ENCODE assay signal across 12 mouse cellular contexts in the genomic region with DNA sequence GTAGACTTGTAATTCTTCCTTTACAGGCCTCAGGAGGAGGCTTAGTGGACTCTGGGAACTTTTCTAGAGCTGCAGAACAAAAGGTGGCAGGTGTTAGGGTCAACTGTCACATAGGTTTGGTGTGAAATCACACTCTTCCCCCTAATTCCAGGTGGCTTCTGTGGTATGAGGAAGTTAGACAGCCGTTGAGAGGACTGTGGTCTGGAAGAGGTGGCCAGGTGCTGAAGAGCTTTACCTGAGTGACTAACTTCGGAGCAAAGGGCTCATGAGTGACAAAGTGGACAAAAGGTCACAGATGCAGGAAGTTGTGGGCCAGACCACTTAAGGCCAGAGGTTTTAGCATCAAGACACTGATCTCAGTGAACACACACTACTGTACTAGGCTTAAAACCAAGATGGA.
"Had no signal": no experiment of that assay in that cellular context is flagged by ENCODE, and none has a peak within 500 bp of the region (broad histone marks: within the 10 kb centered on the region; RNA-seq: fewer than 3 reads in every experiment).

No protein-coding gene starts in this region.

- H3K27me3 ChIP-seq: hindbrain, embryonic 15.5 days; liver, embryonic 12.5 days; stomach, embryonic 15.5 days had no signal

- H3K4me2 ChIP-seq: hindbrain, embryonic 15.5 days; liver, embryonic 12.5 days; midbrain, embryonic 13.5 days; stomach, embryonic 15.5 days had no signal

- ATAC-seq: intestine, postnatal 0 days; liver, embryonic 12.5 days; midbrain, embryonic 13.5 days had no signal

- H3K9me3 ChIP-seq: hindbrain, embryonic 15.5 days; limb, embryonic 10.5 days; liver, embryonic 12.5 days; midbrain, embryonic 13.5 days; stomach, embryonic 15.5 days had no signal

- H3K9ac ChIP-seq: hindbrain, embryonic 15.5 days; liver, embryonic 12.5 days; midbrain, embryonic 13.5 days; stomach, embryonic 15.5 days had no signal

- H3K27ac ChIP-seq: hindbrain, embryonic 15.5 days; layer of hippocampus, adult 2 months; left cerebral cortex, adult 2 months; limb, embryonic 10.5 days; liver, embryonic 12.5 days; midbrain, embryonic 13.5 days; stomach, embryonic 15.5 days had no signal

- DNase-seq: kidney, postnatal 10 days; right cerebral cortex, postnatal 25 days; spleen, adult 18-20 months; thymus, postnatal 36 days had no signal

- H3K4me1 ChIP-seq: hindbrain, embryonic 15.5 days had no signal

- H3K36me3 ChIP-seq: hindbrain, embryonic 15.5 days; limb, embryonic 10.5 days; liver, embryonic 12.5 days; midbrain, embryonic 13.5 days; stomach, embryonic 15.5 days had no signal

- H3K4me3 ChIP-seq: hindbrain, embryonic 15.5 days; layer of hippocampus, adult 2 months; left cerebral cortex, adult 2 months; limb, embryonic 10.5 days; liver, embryonic 12.5 days; midbrain, embryonic 13.5 days; stomach, embryonic 15.5 days had no signal
